In the genomic region with DNA sequence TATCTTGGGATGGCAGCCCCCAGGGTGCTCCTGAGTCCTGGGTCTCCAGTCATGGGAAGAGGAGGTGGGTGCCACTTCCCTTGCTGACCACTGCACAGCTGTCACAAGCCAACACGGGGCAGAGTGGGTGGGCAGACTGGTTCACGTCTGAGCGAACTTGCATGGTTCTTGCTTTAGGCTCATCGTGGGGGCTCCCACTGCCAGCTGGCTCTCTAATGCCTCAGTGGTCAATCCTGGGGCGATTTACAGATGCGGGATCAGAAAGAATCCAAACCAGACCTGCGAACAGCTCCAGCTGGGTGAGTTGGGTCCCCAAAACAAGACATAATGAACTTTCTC, we compare ENCODE assay signal across 8 mouse cellular contexts. TPM values are rescaled to one million over a fixed set of nuclear protein-coding genes. Genes with fewer than 3 reads are reported as not detected.
DNase-seq lines count a peak whose midpoint lies in the region; ATAC-seq and TF ChIP-seq lines count a peak whose summit lies in the region.

No protein-coding gene starts in this region.

- H3K4me2 ChIP-seq in forebrain, embryonic 15.5 days (replicated peaks): peak overlapping the region; percentile 90
- peak overlapping the region; percentile 75 for H3K4me2 ChIP-seq in liver, embryonic 16.5 days (ENCODE audit: low read depth, low read length)

- WGBS in heart, embryonic 10.5 days: 14% methylated on average over 7 of the region's 7 CpGs
- WGBS in forebrain, embryonic 15.5 days: 14% methylated on average over 7 of the region's 7 CpGs
- 4% methylated on average over 7 of the region's 7 CpGs for WGBS in liver, embryonic 16.5 days (ENCODE audit: insufficient replicate concordance)

- no peaks in the 10 kb centered on the region for H3K9me3 ChIP-seq in heart, embryonic 10.5 days
- no peaks in the 10 kb centered on the region for H3K9me3 ChIP-seq in E14TG2a.4 (ENCODE audit: low read length)
- H3K9me3 ChIP-seq in forebrain, embryonic 15.5 days: no peaks in the 10 kb centered on the region
- no peaks in the 10 kb centered on the region for H3K9me3 ChIP-seq in liver, embryonic 16.5 days (replicated peaks; ENCODE audit: control insufficient read depth, low read length)

- no peak for DNase-seq in heart, embryonic 10.5 days (ENCODE audit: low spot score)
- no peak for DNase-seq in heart, postnatal 4 days
- no peak for DNase-seq in MN1 (ENCODE audit: low spot score)
- DNase-seq in kidney, postnatal 14 days: no peak

- no peaks in the 10 kb centered on the region for H3K27me3 ChIP-seq in heart, embryonic 10.5 days (ENCODE audit: insufficient read depth, poor library complexity, severe bottlenecking)
- H3K27me3 ChIP-seq in E14TG2a.4 (ENCODE audit: insufficient read depth, low read length): peaks cover 30% of the 10 kb centered on the region
- H3K27me3 ChIP-seq in forebrain, embryonic 15.5 days: no peaks in the 10 kb centered on the region
- no peaks in the 10 kb centered on the region for H3K27me3 ChIP-seq in liver, embryonic 16.5 days (ENCODE audit: control insufficient read depth, insufficient read depth, low read depth, low read length)

- peak overlapping the region; percentile 80 for H3K27ac ChIP-seq in heart, embryonic 10.5 days
- no peak overlapping the region for H3K27ac ChIP-seq in forebrain, embryonic 15.5 days (replicated peaks)
- peak overlapping the region; percentile 96 for H3K27ac ChIP-seq in liver, embryonic 16.5 days (ENCODE audit: low read length)

- no peak for TF ChIP-seq CTCF in E14TG2a.4 (conservative IDR thresholded peaks at IDR 0.05; ENCODE audit: low read length)

- ATAC-seq in forebrain, embryonic 15.5 days (replicated peaks): peak; percentile 51; the same call in 1 of the 2 replicates
- no peak for ATAC-seq in liver, embryonic 16.5 days (ENCODE audit: low read depth)
- ATAC-seq in inflammation-experienced regulatory T-cells, adult 6 months: no peak

- H3K4me3 ChIP-seq in heart, embryonic 10.5 days: peak overlapping the region; percentile 71
- H3K4me3 ChIP-seq in E14TG2a.4 (replicated peaks; ENCODE audit: low read length): peak overlapping the region; percentile 81
- peak overlapping the region; percentile 49 for H3K4me3 ChIP-seq in forebrain, embryonic 15.5 days
- peak overlapping the region; percentile 90 for H3K4me3 ChIP-seq in liver, embryonic 16.5 days (ENCODE audit: low read depth, low read length)

- H3K9ac ChIP-seq in forebrain, embryonic 15.5 days (replicated peaks): peak overlapping the region; percentile 23
- peak overlapping the region; percentile 97 for H3K9ac ChIP-seq in liver, embryonic 16.5 days (ENCODE audit: low read depth, low read length)

- H3K36me3 ChIP-seq in heart, embryonic 10.5 days: no peaks in the 10 kb centered on the region
- no peaks in the 10 kb centered on the region for H3K36me3 ChIP-seq in E14TG2a.4 (ENCODE audit: insufficient read depth, low read length)
- H3K36me3 ChIP-seq in forebrain, embryonic 15.5 days: no peaks in the 10 kb centered on the region
- peaks cover 2% of the 10 kb centered on the region for H3K36me3 ChIP-seq in liver, embryonic 16.5 days (ENCODE audit: control insufficient read depth, insufficient read depth)

- H3K4me1 ChIP-seq in heart, embryonic 10.5 days: peaks cover 15% of the 10 kb centered on the region
- peaks cover 11% of the 10 kb centered on the region; the same call in 1 of the 2 replicates for H3K4me1 ChIP-seq in E14TG2a.4 (replicated peaks; ENCODE audit: low read depth, low read length)
- H3K4me1 ChIP-seq in forebrain, embryonic 15.5 days: peaks cover 13% of the 10 kb centered on the region; the same call in 1 of the 2 replicates
- H3K4me1 ChIP-seq in liver, embryonic 16.5 days (ENCODE audit: control insufficient read depth, low read depth, low read length): peaks cover 38% of the 10 kb centered on the region

RNA-seq across cellular contexts. Expression of a gene that starts 0.7 kb away (rescaled TPM):
- 10.8 and 11.3 TPM in 2 replicates for polyA plus RNA-seq in heart, embryonic 10.5 days (2016; fragmentation: Nextera tagmentation; extraction: Ambion mirVana)
- 1 to 10 TPM; 3.2 to 4.0 TPM for total RNA-seq in heart, postnatal 4 days (2021)
- 2.7 and 3.2 TPM in 2 replicates for polyA plus RNA-seq in forebrain, embryonic 15.5 days (2015; fragmentation: Nextera tagmentation; extraction: Ambion mirVana)
- 29.3 and 30.7 TPM in 2 replicates for polyA plus RNA-seq in liver, embryonic 16.5 days (2015; fragmentation: Nextera tagmentation; extraction: Ambion mirVana)
- polyA plus RNA-seq in inflammation-experienced regulatory T-cells, adult 6 months (2017; shearing (Covaris generic)): 100 to 1,000 TPM; 202 to 296 (median 279) TPM
